ENCODE assay signal across 8 mouse cellular contexts in the genomic region with DNA sequence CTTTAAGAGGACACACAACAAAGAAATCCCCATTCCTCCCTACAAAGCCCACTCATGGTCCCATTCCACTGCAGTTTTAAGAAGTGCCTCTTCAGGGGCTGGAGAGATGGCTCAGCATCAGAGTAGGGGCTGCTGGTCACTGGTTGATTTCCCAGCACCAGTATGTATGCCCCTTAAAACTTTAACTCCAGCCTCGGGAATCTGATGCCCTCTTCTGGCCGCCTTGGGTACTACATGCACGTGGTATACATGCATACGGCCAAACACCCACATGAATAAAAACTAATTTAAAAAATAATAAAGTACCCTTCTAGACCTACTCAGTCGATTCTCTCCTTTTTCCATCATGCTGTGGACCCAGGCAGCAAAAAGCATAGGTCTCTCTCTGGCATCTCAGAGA. TPM values are rescaled to one million over a fixed set of nuclear protein-coding genes. Genes with fewer than 3 reads are reported as not detected.
DNase-seq lines count a peak whose midpoint lies in the region; ATAC-seq and TF ChIP-seq lines count a peak whose summit lies in the region.

No protein-coding gene starts in this region.

- peak; percentile 62; the same call in 1 of the 2 replicates for ATAC-seq in common myeloid progenitor, adult 5-6 weeks (replicated peaks; ENCODE audit: low read depth, poor library complexity, severe bottlenecking)
- ATAC-seq in megakaryocyte progenitor cell, adult 5-6 weeks (replicated peaks; ENCODE audit: poor library complexity) = peak; percentile 59; the same call in 1 of the 2 replicates
- ATAC-seq in stomach, postnatal 0 days (ENCODE audit: low FRiP score, low TSS enrichment) = no peak

- no peaks in the 10 kb centered on the region for H3K27me3 ChIP-seq in heart, adult 2 months (ENCODE audit: control insufficient read depth, insufficient read depth, low read length)
- peaks cover 28% of the 10 kb centered on the region for H3K27me3 ChIP-seq in heart, embryonic 10.5 days (ENCODE audit: insufficient read depth, poor library complexity, severe bottlenecking)
- no peaks in the 10 kb centered on the region for H3K27me3 ChIP-seq in stomach, postnatal 0 days (ENCODE audit: control insufficient read depth, insufficient read depth, low read length)

- no peaks in the 10 kb centered on the region for H3K79me2 ChIP-seq in heart, adult 2 months (replicated peaks; ENCODE audit: control insufficient read depth, insufficient read depth, low read length)

- no peak overlapping the region for H3K4me3 ChIP-seq in heart, adult 2 months
- H3K4me3 ChIP-seq in heart, embryonic 10.5 days = no peak overlapping the region
- H3K4me3 ChIP-seq in stomach, postnatal 0 days (ENCODE audit: low read depth, low read length) = no peak overlapping the region

- H3K9ac ChIP-seq in heart, adult 2 months (ENCODE audit: low read depth, low read length) = no peak overlapping the region
- H3K9ac ChIP-seq in stomach, postnatal 0 days (ENCODE audit: low read length) = no peak overlapping the region

- DNase-seq in heart, adult 2 months = peak; percentile 33 to 76
- no peak for DNase-seq in heart, embryonic 10.5 days (ENCODE audit: low spot score)
- DNase-seq in 3T3-L1 (ENCODE audit: low read depth, low spot score) = peak; percentile 54
- DNase-seq in T-cell, adult 2 months (ENCODE audit: low spot score) = peak; percentile 49
- peak; percentile 67 to 82 for DNase-seq in kidney, postnatal 25 days
- peak; percentile 55 for DNase-seq in stomach, postnatal 0 days (ENCODE audit: low spot score)

- no peak for TF ChIP-seq POLR2A in heart, adult 2 months (IDR thresholded peaks at IDR 0.05; ENCODE audit: insufficient read depth, low read depth, low read length)

- H3K4me2 ChIP-seq in stomach, postnatal 0 days (replicated peaks; ENCODE audit: low read depth) = no peak overlapping the region

- TF ChIP-seq CTCF in heart, adult 2 months (IDR thresholded peaks at IDR 0.05) = peak; percentile 87
- TF ChIP-seq CTCF in stomach, postnatal 0 days (IDR thresholded peaks at IDR 0.05; ENCODE audit: low read depth) = peak; percentile 78

- no peaks in the 10 kb centered on the region for H3K9me3 ChIP-seq in heart, embryonic 10.5 days
- H3K9me3 ChIP-seq in stomach, postnatal 0 days (ENCODE audit: control insufficient read depth, low read length) = no peaks in the 10 kb centered on the region

- no peak overlapping the region for H3K27ac ChIP-seq in heart, adult 2 months
- H3K27ac ChIP-seq in heart, embryonic 10.5 days = no peak overlapping the region
- H3K27ac ChIP-seq in stomach, postnatal 0 days (replicated peaks) = no peak overlapping the region

- intact Hi-C loops in heart, adult 2 months (cut with DNase I) = loop anchor here (1.0 kb wide), 2 partner anchors 331 to 409 kb away; no protein-coding TSS in a partner anchor

- no peaks in the 10 kb centered on the region for H3K36me3 ChIP-seq in heart, adult 2 months (ENCODE audit: control insufficient read depth, insufficient read depth, low read length)
- H3K36me3 ChIP-seq in heart, embryonic 10.5 days = 0 out of 2 replicates have a peak, but pooled peaks cover 5% of the 10 kb centered on the region
- peaks cover 10% of the 10 kb centered on the region; the same call in 1 of the 2 replicates for H3K36me3 ChIP-seq in stomach, postnatal 0 days (ENCODE audit: control insufficient read depth, insufficient read depth, low read length)

- 18% methylated on average over 5 of the region's 5 CpGs for WGBS in heart, adult 2 months
- WGBS in heart, embryonic 10.5 days = 18% methylated on average over 5 of the region's 5 CpGs
- WGBS in stomach, postnatal 0 days = 23% methylated on average over 5 of the region's 5 CpGs

- TF ChIP-seq EP300 in heart, adult 2 months (IDR thresholded peaks at IDR 0.05; ENCODE audit: insufficient read depth, low read depth, low read length) = no peak
- TF ChIP-seq EP300 in stomach, postnatal 0 days (optimal IDR thresholded peaks at IDR 0.05) = no peak

- H3K4me1 ChIP-seq in heart, adult 2 months (ENCODE audit: control insufficient read depth, insufficient read depth, low read length) = no peaks in the 10 kb centered on the region
- peaks cover 16% of the 10 kb centered on the region for H3K4me1 ChIP-seq in heart, embryonic 10.5 days
- no peaks in the 10 kb centered on the region for H3K4me1 ChIP-seq in stomach, postnatal 0 days (replicated peaks; ENCODE audit: control insufficient read depth, insufficient read depth)

RNA-seq across cellular contexts. Expression of a gene that starts 28.9 kb away (rescaled TPM):
- total RNA-seq in heart, adult 2 months (2021) = under 1 TPM in 1 of 2 experiments, not detected in 1; 0.09 TPM
- 0.03 and 0.18 TPM in 2 replicates for polyA plus RNA-seq in heart, adult 2 months (2012; rRNA removed)
- 0.13 and 0.18 TPM in 2 replicates for polyA plus RNA-seq in heart, embryonic 10.5 days (2016; fragmentation: Nextera tagmentation; extraction: Ambion mirVana)
- total RNA-seq in common myeloid progenitor, adult 5-6 weeks (2017) = 0.05 TPM in 1 of 2 replicates, not detected in the other
- 0.02 TPM in 1 of 2 replicates, not detected in the other for total RNA-seq in megakaryocyte progenitor cell, adult 5-6 weeks (2015)
- total RNA-seq in megakaryocyte progenitor cell, adult 5-6 weeks (2017) = not detected in 2 replicates
- 0.04 and 0.06 TPM in 2 replicates for polyA plus RNA-seq in stomach, postnatal 0 days (2015; fragmentation: Nextera tagmentation; extraction: Ambion mirVana)

RNA-seq across cellular contexts. Expression of a gene that starts 36.7 kb away (rescaled TPM):
- total RNA-seq in heart, adult 2 months (2021) = 1 to 10 TPM; 2.8 to 3.4 TPM
- polyA plus RNA-seq in heart, adult 2 months (2012; rRNA removed) = 3.3 and 3.5 TPM in 2 replicates
- 1.8 and 2.0 TPM in 2 replicates for polyA plus RNA-seq in heart, embryonic 10.5 days (2016; fragmentation: Nextera tagmentation; extraction: Ambion mirVana)
- 1.5 and 2.1 TPM in 2 replicates for total RNA-seq in common myeloid progenitor, adult 5-6 weeks (2017)
- total RNA-seq in megakaryocyte progenitor cell, adult 5-6 weeks (2015) = 0.02 and 0.05 TPM in 2 replicates
- not detected in 2 replicates for total RNA-seq in megakaryocyte progenitor cell, adult 5-6 weeks (2017)
- polyA plus RNA-seq in stomach, postnatal 0 days (2015; fragmentation: Nextera tagmentation; extraction: Ambion mirVana) = 3.7 and 4.6 TPM in 2 replicates
